8 mouse cellular contexts compared by ENCODE assay signal in genomic region chr8:123805209-123805717, GRCm38 (mm10). TPM values are rescaled to one million over a fixed set of nuclear protein-coding genes. Genes with fewer than 3 reads are reported as not detected.
DNase-seq lines count a peak whose midpoint lies in the region; ATAC-seq and TF ChIP-seq lines count a peak whose summit lies in the region.

No protein-coding gene starts in this region.

- H3K4me2 ChIP-seq in lung, embryonic 16.5 days (ENCODE audit: low read depth, low read length) = peak overlapping the region; percentile 86
- H3K4me2 ChIP-seq in neural tube, embryonic 15.5 days = peak overlapping the region; percentile 79

- H3K27me3 ChIP-seq in lung, embryonic 16.5 days (ENCODE audit: control insufficient read depth, insufficient read depth, low read depth, low read length) = no peaks in the 10 kb centered on the region
- H3K27me3 ChIP-seq in limb, embryonic 10.5 days (ENCODE audit: low read depth, poor library complexity, severe bottlenecking) = no peaks in the 10 kb centered on the region
- H3K27me3 ChIP-seq in neural tube, embryonic 15.5 days (replicated peaks) = no peaks in the 10 kb centered on the region

- no peak for TF ChIP-seq POLR2A in embryonic fibroblast, embryonic 13.5 days (IDR thresholded peaks at IDR 0.05; ENCODE audit: low read depth, low read length)

- no peak for TF ChIP-seq CTCF in embryonic fibroblast, embryonic 13.5 days (IDR thresholded peaks at IDR 0.05; ENCODE audit: borderline replicate concordance, insufficient read depth, low read length)

- intact Hi-C loops in left cerebral cortex, postnatal 36 days (cut with DNase I) = no loop called here

- ATAC-seq in lung, embryonic 16.5 days (ENCODE audit: low read depth) = peak; percentile 10; the same call in 1 of the 2 replicates
- ATAC-seq in neural tube, embryonic 15.5 days (ENCODE audit: low FRiP score) = peak; percentile 23; the same call in 1 of the 2 replicates

- DNase-seq in lung, postnatal 14 days = no peak
- no peak for DNase-seq in limb, embryonic 10.5 days (ENCODE audit: low spot score)
- no peak for DNase-seq in left cerebral cortex, postnatal 36 days (ENCODE audit: low spot score in 2 of 2)
- no peak for DNase-seq in adrenal gland, adult 2 months
- DNase-seq in adipocyte (ENCODE audit: low spot score) = no peak

- H3K4me1 ChIP-seq in lung, embryonic 16.5 days (replicated peaks; ENCODE audit: control insufficient read depth, insufficient read depth, low read length) = peaks cover 21% of the 10 kb centered on the region
- H3K4me1 ChIP-seq in embryonic fibroblast, embryonic 13.5 days (ENCODE audit: control insufficient read depth, insufficient read depth, low read length) = no peaks in the 10 kb centered on the region
- peaks cover 36% of the 10 kb centered on the region for H3K4me1 ChIP-seq in limb, embryonic 10.5 days
- peaks cover 36% of the 10 kb centered on the region for H3K4me1 ChIP-seq in neural tube, embryonic 15.5 days

- peak overlapping the region; percentile 78 for H3K4me3 ChIP-seq in lung, embryonic 16.5 days (ENCODE audit: low read length)
- peak overlapping the region; percentile 27 for H3K4me3 ChIP-seq in embryonic fibroblast, embryonic 13.5 days (ENCODE audit: insufficient read depth, low read length)
- H3K4me3 ChIP-seq in limb, embryonic 10.5 days = peak overlapping the region; percentile 93
- peak overlapping the region; percentile 87 for H3K4me3 ChIP-seq in neural tube, embryonic 15.5 days (replicated peaks)

- H3K27ac ChIP-seq in lung, embryonic 16.5 days (ENCODE audit: low read length) = peak overlapping the region; percentile 44
- no peak overlapping the region for H3K27ac ChIP-seq in embryonic fibroblast, embryonic 13.5 days (ENCODE audit: insufficient read depth, low read length)
- peak overlapping the region; percentile 95 for H3K27ac ChIP-seq in limb, embryonic 10.5 days
- H3K27ac ChIP-seq in neural tube, embryonic 15.5 days (replicated peaks) = peak overlapping the region; percentile 89

- 15% methylated on average over 15 of the region's 15 CpGs for WGBS in lung, embryonic 16.5 days
- 17% methylated on average over 15 of the region's 15 CpGs for WGBS in limb, embryonic 10.5 days
- 19% methylated on average over 15 of the region's 15 CpGs for WGBS in neural tube, embryonic 15.5 days

- peak overlapping the region; percentile 87 for H3K9ac ChIP-seq in lung, embryonic 16.5 days (ENCODE audit: low read length)
- peak overlapping the region; percentile 96 for H3K9ac ChIP-seq in neural tube, embryonic 15.5 days (replicated peaks)

- no peaks in the 10 kb centered on the region for H3K9me3 ChIP-seq in lung, embryonic 16.5 days (ENCODE audit: control insufficient read depth, low read length)
- no peaks in the 10 kb centered on the region for H3K9me3 ChIP-seq in limb, embryonic 10.5 days (replicated peaks)
- no peaks in the 10 kb centered on the region for H3K9me3 ChIP-seq in neural tube, embryonic 15.5 days (replicated peaks)

- H3K36me3 ChIP-seq in lung, embryonic 16.5 days (ENCODE audit: control insufficient read depth, insufficient read depth, low read length) = no peaks in the 10 kb centered on the region
- peaks cover 12% of the 10 kb centered on the region for H3K36me3 ChIP-seq in limb, embryonic 10.5 days
- peaks cover 2% of the 10 kb centered on the region; the same call in 1 of the 2 replicates for H3K36me3 ChIP-seq in neural tube, embryonic 15.5 days

RNA-seq across cellular contexts. Expression of gene Rab4a, which starts 0.5 kb away (rescaled TPM):
- 27.4 and 32.2 TPM in 2 replicates for polyA plus RNA-seq in lung, embryonic 16.5 days (2015; fragmentation: Nextera tagmentation; extraction: Ambion mirVana)
- 22.0 and 26.1 TPM in 2 replicates for polyA plus RNA-seq in embryonic fibroblast, embryonic 13.5 days (2011; ENCODE audit: insufficient read length, low read depth, missing spikeins)
- 58.2 and 61.8 TPM in 2 replicates for polyA plus RNA-seq in limb, embryonic 10.5 days (2016; fragmentation: Nextera tagmentation; extraction: Ambion mirVana)
- 78.2 and 87.0 TPM in 2 replicates for polyA plus RNA-seq in neural tube, embryonic 15.5 days (2015; fragmentation: Nextera tagmentation; extraction: Ambion mirVana)
- total RNA-seq in left cerebral cortex, postnatal 36 days (2021) = 10 to 100 TPM; 41.0 to 45.8 TPM
- 10 to 100 TPM; 19.2 to 26.7 TPM for total RNA-seq in adrenal gland, adult 2 months (2021)
- polyA plus RNA-seq in adrenal gland, adult 2 months (2012; rRNA removed) = 13.0 and 19.4 TPM in 2 replicates

RNA-seq across cellular contexts. Expression of gene Ccsap, which starts 54.7 kb away (rescaled TPM):
- polyA plus RNA-seq in lung, embryonic 16.5 days (2015; fragmentation: Nextera tagmentation; extraction: Ambion mirVana) = 4.4 TPM in 2 replicates
- polyA plus RNA-seq in embryonic fibroblast, embryonic 13.5 days (2011; ENCODE audit: insufficient read length, low read depth, missing spikeins) = 2.9 and 4.4 TPM in 2 replicates
- polyA plus RNA-seq in limb, embryonic 10.5 days (2016; fragmentation: Nextera tagmentation; extraction: Ambion mirVana) = 6.0 and 6.1 TPM in 2 replicates
- polyA plus RNA-seq in neural tube, embryonic 15.5 days (2015; fragmentation: Nextera tagmentation; extraction: Ambion mirVana) = 4.2 and 4.8 TPM in 2 replicates
- total RNA-seq in left cerebral cortex, postnatal 36 days (2021) = 10 to 100 TPM; 70.7 to 82.7 TPM
- total RNA-seq in adrenal gland, adult 2 months (2021) = 1 to 10 TPM; 1.2 to 2.1 TPM
- 0.70 and 1.3 TPM in 2 replicates for polyA plus RNA-seq in adrenal gland, adult 2 months (2012; rRNA removed)

Comparison
In these comparisons a context has a peak if more than half of its experiments do, and no peak if none do; other contexts are left out.
1. H3K4me3 ChIP-seq: peak in every context shown above with its lines; median percentile 93 in limb, embryonic 10.5 days; 87 in neural tube, embryonic 15.5 days; 78 in lung, embryonic 16.5 days; 27 in embryonic fibroblast, embryonic 13.5 days.